Mouse (Mus musculus) heart, postnatal 14 days (tissue): ENCODE data around the gene Olfr283. TPM values are rescaled to one million over a fixed set of nuclear protein-coding genes. Genes with fewer than 3 reads are reported as not detected.

Experiments
- total RNA-seq, 2 experiments: library from RNA; stranded (reverse); gene quantifications; 2 replicates each; pipeline ENCODE4 v1.2.3; 2021

Olfr283 gene
- total RNA-seq, 2 experiments from 2014 or later: not detected

Other genes starting within 250 kb of the Olfr283 start
- gene Asb8, start 215.3 kb downstream of the Olfr283 start, total RNA-seq: 100 to 1,000 TPM in 1 of 2 experiments, 10 to 100 TPM in 1; 99.8 to 111 TPM
- 1 to 10 TPM; 1.0 to 1.3 TPM for gene Ccdc184, start 213.8 kb downstream of the Olfr283 start, total RNA-seq
- gene Olfr288, start 185.4 kb downstream of the Olfr283 start, total RNA-seq: not detected
- not detected for gene Gm44579, start 160.0 kb downstream of the Olfr283 start, total RNA-seq
- gene Olfr287, start 159.9 kb downstream of the Olfr283 start, total RNA-seq: not detected
- not detected for gene Olfr286, start 146.5 kb downstream of the Olfr283 start, total RNA-seq
- gene H1fnt, start 123.7 kb downstream of the Olfr283 start, total RNA-seq: not detected
- gene Zfp641, start 84.8 kb downstream of the Olfr283 start, total RNA-seq: 1 to 10 TPM; 5.8 to 6.3 TPM
- not detected for gene Olfr285, start 63.6 kb downstream of the Olfr283 start, total RNA-seq
- not detected for gene Olfr284, start 40.0 kb downstream of the Olfr283 start, total RNA-seq
- not detected for gene Olfr282, start 50.3 kb upstream of the Olfr283 start, total RNA-seq
- gene Olfr281, start 71.6 kb upstream of the Olfr283 start, total RNA-seq: not detected
- gene OR5BS1P, start 89.0 kb upstream of the Olfr283 start, total RNA-seq: not detected
- gene Lalba, start 101.8 kb upstream of the Olfr283 start, total RNA-seq: not detected
- not detected for gene Olfr279, start 111.5 kb upstream of the Olfr283 start, total RNA-seq
- gene Kansl2, start 153.3 kb upstream of the Olfr283 start, total RNA-seq: 10 to 100 TPM; 78.4 to 82.2 TPM
- 10 to 100 TPM; 32.8 to 42.6 TPM for gene Ccnt1, start 190.0 kb upstream of the Olfr283 start, total RNA-seq
- under 1 TPM; 0.88 to 0.93 TPM for gene 4930415O20Rik, start 190.1 kb upstream of the Olfr283 start, total RNA-seq
- gene Adcy6, start 229.1 kb upstream of the Olfr283 start, total RNA-seq: 100 to 1,000 TPM; 199 to 209 TPM
- gene Cacnb3, start 249.9 kb upstream of the Olfr283 start, total RNA-seq: 1 to 10 TPM; 8.0 to 8.8 TPM